Mouse (Mus musculus): ENCODE results near the gene Fbxo34. TPM values are rescaled to one million over a fixed set of nuclear protein-coding genes. Genes with fewer than 3 reads are reported as not detected.

The Fbxo34 gene
- polyA plus RNA-seq, 1 experiment from 2014 or later, result 23.3 TPM

DNA sequence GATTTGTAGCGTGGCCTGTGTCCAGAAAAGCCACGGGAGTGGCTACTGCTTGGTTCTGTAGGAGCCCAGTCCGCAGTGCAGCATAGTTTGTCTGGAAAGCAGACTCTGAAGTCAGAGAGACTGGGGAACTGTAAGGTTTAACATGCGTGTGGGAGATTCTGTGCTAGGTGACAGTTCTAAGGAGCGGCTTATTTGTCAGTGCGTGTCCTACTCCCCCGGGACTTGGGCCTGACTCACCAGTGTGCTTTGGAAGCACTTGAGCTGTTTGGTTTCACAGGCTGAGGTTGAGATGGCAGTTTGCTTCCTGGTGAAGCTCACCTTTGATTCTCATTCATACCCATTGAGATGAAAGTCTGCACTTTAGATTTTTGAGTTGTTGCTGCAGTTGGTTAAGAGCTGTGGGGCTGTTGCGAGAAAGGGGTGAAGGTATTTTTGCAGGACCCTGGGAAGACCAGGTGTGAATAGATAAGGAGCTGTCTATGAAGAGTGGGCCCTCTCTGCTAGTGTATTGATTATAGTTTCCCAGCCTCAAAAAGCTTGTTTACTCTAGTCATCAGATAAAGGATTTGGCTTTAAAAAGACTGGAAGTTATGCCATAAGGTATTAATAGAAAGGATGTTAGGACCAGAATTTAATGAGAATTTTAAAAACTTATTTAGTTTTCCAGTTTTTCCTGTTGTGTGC, 24.5 kb downstream of the Fbxo34 start:
- Histone ChIP-seq H3K4me3 (replicated peaks) (no peak overlapping the region), H3K4me2 (peak overlapping the region; percentile 75; the same call in 1 of the 2 replicates), H3K9me3 (no peaks in the 10 kb centered on the region), H3K4me1 (peaks cover 16% of the 10 kb centered on the region; the same call in 1 of the 2 replicates), H3K9ac (no peak overlapping the region), H3K27ac (peak overlapping the region; percentile 52), H3K36me3 (no peaks in the 10 kb centered on the region), H3K27me3 (replicated peaks) (no peaks in the 10 kb centered on the region)
- 77% methylated on average over 8 of the region's 8 CpGs for WGBS
- no peak for ATAC-seq (ENCODE audit: insufficient read depth, low FRiP score, low read depth)

GRCm38 (mm10) chr14:47476266-47476665, 26.0 kb downstream of the Fbxo34 start:
- Histone ChIP-seq H3K4me2 (no peak overlapping the region), H3K4me1 (peaks cover 16% of the 10 kb centered on the region; the same call in 1 of the 2 replicates), H3K9me3 (no peaks in the 10 kb centered on the region), H3K9ac (no peak overlapping the region), H3K36me3 (no peaks in the 10 kb centered on the region), H3K27ac (no peak overlapping the region), H3K4me3 (replicated peaks) (no peak overlapping the region), H3K27me3 (replicated peaks) (no peaks in the 10 kb centered on the region)
- ATAC-seq (ENCODE audit: insufficient read depth, low FRiP score, low read depth), result no peak
- WGBS, result 75% methylated on average over 4 of the region's 4 CpGs

- H3K4me1 ChIP-seq, result peaks cover 16% of the 10 kb centered on the region; the same call in 1 of the 2 replicates
- no peak overlapping the region for H3K27ac ChIP-seq
- H3K9me3 ChIP-seq, result no peaks in the 10 kb centered on the region
- H3K4me3 ChIP-seq (replicated peaks), result no peak overlapping the region
- H3K4me2 ChIP-seq, result no peak overlapping the region
- ATAC-seq (ENCODE audit: insufficient read depth, low FRiP score, low read depth), result no peak
- no peaks in the 10 kb centered on the region for H3K36me3 ChIP-seq
- 78% methylated on average over 2 of the region's 2 CpGs for WGBS
- H3K9ac ChIP-seq, result no peak overlapping the region
- no peaks in the 10 kb centered on the region for H3K27me3 ChIP-seq (replicated peaks)
Measured at GRCm38 (mm10) chr14:47477711-47478110, 27.5 kb downstream of the Fbxo34 start.

- WGBS, result 87% methylated on average over 6 of the region's 6 CpGs
- Histone ChIP-seq H3K9ac (no peak overlapping the region), H3K27me3 (replicated peaks) (no peaks in the 10 kb centered on the region), H3K9me3 (no peaks in the 10 kb centered on the region), H3K27ac (no peak overlapping the region), H3K4me1 (no peaks in the 10 kb centered on the region), H3K36me3 (no peaks in the 10 kb centered on the region), H3K4me3 (replicated peaks) (no peak overlapping the region), H3K4me2 (no peak overlapping the region)
- ATAC-seq (ENCODE audit: insufficient read depth, low FRiP score, low read depth), result no peak
Measured at GRCm38 (mm10) chr14:47482200-47482599, 32.0 kb downstream of the Fbxo34 start.

DNA sequence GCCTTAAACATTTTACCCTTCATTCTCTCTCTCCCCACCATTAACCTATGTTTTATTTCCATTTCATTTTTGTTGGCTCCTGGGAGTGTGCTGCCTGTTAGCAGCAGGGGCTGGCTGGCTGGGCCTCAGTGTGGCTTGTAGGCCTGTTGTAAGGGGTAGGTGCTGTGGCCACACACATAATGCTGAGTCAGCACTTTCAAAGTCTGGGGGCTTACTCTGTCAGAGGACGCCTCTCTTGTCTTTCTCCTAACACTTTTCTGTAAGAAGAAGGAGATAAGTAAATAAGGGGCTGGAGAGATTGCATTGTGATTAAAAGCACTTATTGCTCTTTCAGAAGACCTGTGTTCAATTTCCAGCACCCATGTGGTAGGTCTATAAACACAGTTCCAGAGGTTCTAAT, 32.9 kb downstream of the Fbxo34 start:
- H3K4me2 ChIP-seq, result no peak overlapping the region
- no peak overlapping the region for H3K9ac ChIP-seq
- H3K4me3 ChIP-seq (replicated peaks), result no peak overlapping the region
- no peaks in the 10 kb centered on the region for H3K9me3 ChIP-seq
- ATAC-seq (ENCODE audit: insufficient read depth, low FRiP score, low read depth), result no peak
- H3K27ac ChIP-seq, result no peak overlapping the region
- no peaks in the 10 kb centered on the region for H3K4me1 ChIP-seq
- no peaks in the 10 kb centered on the region for H3K27me3 ChIP-seq (replicated peaks)
- no peaks in the 10 kb centered on the region for H3K36me3 ChIP-seq
- WGBS, result 55% methylated on average over 1 of the region's 1 CpGs

DNA sequence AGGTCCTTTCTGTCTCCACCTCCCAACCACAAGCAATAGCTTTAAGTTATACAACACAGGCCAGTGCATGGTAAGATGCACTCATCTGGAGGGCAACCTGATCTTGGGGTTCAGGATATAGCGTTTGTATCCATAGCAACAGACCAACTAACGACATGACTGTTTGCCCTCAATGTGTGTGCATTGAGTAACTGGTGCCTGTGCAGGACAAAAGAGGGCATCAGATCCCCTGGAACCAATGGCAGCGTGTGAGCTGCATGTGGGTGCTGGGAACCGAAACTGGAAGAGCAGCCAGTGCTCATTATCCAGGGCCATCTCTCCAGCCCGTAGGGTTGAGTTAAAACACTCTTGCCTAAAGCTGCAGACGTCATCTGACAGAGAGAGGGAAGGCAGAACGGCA, 38.5 kb downstream of the Fbxo34 start:
- WGBS, result 47% methylated on average over 7 of the region's 7 CpGs
- no peak overlapping the region for H3K4me3 ChIP-seq (replicated peaks)
- H3K9ac ChIP-seq, result no peak overlapping the region
- 0 out of 2 replicates have a peak overlapping the region, but pooled peaks have one; percentile 2 for H3K4me2 ChIP-seq
- H3K9me3 ChIP-seq, result no peaks in the 10 kb centered on the region
- 0 out of 2 replicates have a peak, but pooled peaks cover 9% of the 10 kb centered on the region for H3K4me1 ChIP-seq
- 0 out of 2 replicates have a peak overlapping the region, but pooled peaks have one; percentile 36 for H3K27ac ChIP-seq
- no peaks in the 10 kb centered on the region for H3K36me3 ChIP-seq
- ATAC-seq (ENCODE audit: insufficient read depth, low FRiP score, low read depth), result no peak
- no peaks in the 10 kb centered on the region for H3K27me3 ChIP-seq (replicated peaks)

- H3K4me3 ChIP-seq (replicated peaks), result no peak overlapping the region
- H3K27ac ChIP-seq, result peak overlapping the region; percentile 46; the same call in 1 of the 2 replicates
- WGBS, result 23% methylated on average over 10 of the region's 10 CpGs
- H3K9me3 ChIP-seq, result no peaks in the 10 kb centered on the region
- peak; percentile 35; the same call in 1 of the 2 replicates for ATAC-seq (ENCODE audit: insufficient read depth, low FRiP score, low read depth)
- H3K36me3 ChIP-seq, result no peaks in the 10 kb centered on the region
- H3K4me2 ChIP-seq, result no peak overlapping the region
- H3K9ac ChIP-seq, result no peak overlapping the region
- H3K4me1 ChIP-seq, result 0 out of 2 replicates have a peak, but pooled peaks cover 9% of the 10 kb centered on the region
- H3K27me3 ChIP-seq (replicated peaks), result no peaks in the 10 kb centered on the region
Measured at GRCm38 (mm10) chr14:47489310-47490097, 39.3 kb downstream of the Fbxo34 start.

DNA sequence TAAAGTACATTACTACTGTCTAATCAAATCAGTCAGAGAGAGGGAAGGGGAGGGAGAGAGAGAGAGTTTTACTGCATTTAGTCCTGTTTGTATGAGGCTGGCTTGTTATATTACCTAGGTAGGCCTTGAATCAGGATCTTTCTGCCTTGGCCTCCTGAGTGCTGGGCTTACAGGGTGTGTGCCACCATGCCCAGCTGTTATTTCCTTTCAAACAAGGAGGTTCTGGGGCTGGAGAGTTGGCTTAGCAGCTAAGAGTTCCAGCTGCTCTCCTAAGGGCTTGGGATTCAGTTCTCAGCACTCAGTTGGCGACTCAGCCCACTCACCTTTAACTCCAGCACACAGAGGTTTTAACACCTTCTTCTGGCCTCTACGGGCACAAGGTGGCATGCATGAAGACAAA, 40.5 kb downstream of the Fbxo34 start:
- H3K4me3 ChIP-seq (replicated peaks), result no peak overlapping the region
- 0 out of 2 replicates have a peak, but pooled peaks cover 9% of the 10 kb centered on the region for H3K4me1 ChIP-seq
- no peaks in the 10 kb centered on the region for H3K27me3 ChIP-seq (replicated peaks)
- no peak overlapping the region for H3K4me2 ChIP-seq
- WGBS, result 89% methylated on average over 2 of the region's 2 CpGs
- no peaks in the 10 kb centered on the region for H3K36me3 ChIP-seq
- no peak overlapping the region for H3K9ac ChIP-seq
- ATAC-seq (ENCODE audit: insufficient read depth, low FRiP score, low read depth), result no peak
- no peaks in the 10 kb centered on the region for H3K9me3 ChIP-seq
- no peak overlapping the region for H3K27ac ChIP-seq

DNA sequence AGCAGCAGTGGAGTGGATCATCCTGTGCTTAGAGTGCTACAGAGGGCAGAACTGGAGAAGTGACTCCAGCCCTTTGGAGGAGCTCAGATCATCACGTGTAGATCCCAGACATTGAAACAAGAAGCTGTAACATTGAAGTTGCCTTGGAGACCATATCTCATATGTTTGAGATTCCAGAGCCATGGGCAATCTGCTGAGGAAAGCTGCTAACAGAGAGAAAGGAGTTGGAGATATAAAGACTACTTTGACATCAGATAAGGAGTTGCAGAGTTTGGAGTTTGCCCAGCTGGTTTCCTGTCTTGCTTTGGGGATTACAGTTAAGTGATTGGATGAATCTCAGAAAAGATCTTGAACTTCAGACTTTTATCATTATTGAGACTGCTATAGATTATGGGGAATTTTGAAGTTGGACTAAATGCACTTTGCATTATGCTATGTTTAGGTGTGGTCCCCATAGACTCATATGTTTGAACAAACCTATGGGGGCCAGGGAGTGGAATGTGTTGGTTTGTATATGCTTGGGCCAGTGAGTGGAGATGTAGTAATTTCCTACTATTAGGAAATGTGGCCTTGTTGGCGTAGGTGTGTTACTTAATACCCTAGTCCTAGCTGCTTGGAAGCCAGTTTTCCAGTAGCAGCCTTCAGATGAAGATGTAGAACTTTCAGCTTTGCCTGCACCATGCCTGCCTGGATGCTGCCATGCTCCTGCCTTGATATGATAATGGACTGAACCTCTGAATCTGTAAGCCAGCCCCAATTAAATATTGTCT, 43.6 kb downstream of the Fbxo34 start:
- no peaks in the 10 kb centered on the region for H3K27me3 ChIP-seq (replicated peaks)
- no peak for ATAC-seq (ENCODE audit: insufficient read depth, low FRiP score, low read depth)

GRCm38 (mm10) chr14:47495951-47496350, 45.7 kb downstream of the Fbxo34 start:
- no peaks in the 10 kb centered on the region for H3K9me3 ChIP-seq
- WGBS, result 91% methylated on average over 3 of the region's 3 CpGs
- H3K27ac ChIP-seq, result no peak overlapping the region
- no peaks in the 10 kb centered on the region for H3K36me3 ChIP-seq
- H3K4me1 ChIP-seq, result no peaks in the 10 kb centered on the region
- no peak overlapping the region for H3K4me2 ChIP-seq
- H3K9ac ChIP-seq, result no peak overlapping the region
- no peaks in the 10 kb centered on the region for H3K27me3 ChIP-seq (replicated peaks)
- H3K4me3 ChIP-seq (replicated peaks), result no peak overlapping the region
- no peak for ATAC-seq (ENCODE audit: insufficient read depth, low FRiP score, low read depth)

More for the DNA sequence above, 43.6 kb downstream of the Fbxo34 start:
- Histone ChIP-seq H3K4me3 (replicated peaks) (no peak overlapping the region), H3K4me1 (0 out of 2 replicates have a peak, but pooled peaks cover 9% of the 10 kb centered on the region), H3K9me3 (no peaks in the 10 kb centered on the region), H3K36me3 (no peaks in the 10 kb centered on the region), H3K9ac (no peak overlapping the region), H3K4me2 (no peak overlapping the region), H3K27ac (no peak overlapping the region)
- 85% methylated on average over 2 of the region's 2 CpGs for WGBS

- no peaks in the 10 kb centered on the region for H3K4me1 ChIP-seq
- H3K4me2 ChIP-seq, result no peak overlapping the region
- no peak overlapping the region for H3K4me3 ChIP-seq (replicated peaks)
- H3K27ac ChIP-seq, result no peak overlapping the region
- no peaks in the 10 kb centered on the region for H3K27me3 ChIP-seq (replicated peaks)
- no peak overlapping the region for H3K9ac ChIP-seq
- WGBS, result 70% methylated on average over 3 of the region's 3 CpGs
- no peak for ATAC-seq (ENCODE audit: insufficient read depth, low FRiP score, low read depth)
- H3K36me3 ChIP-seq, result no peaks in the 10 kb centered on the region
- H3K9me3 ChIP-seq, result no peaks in the 10 kb centered on the region
Measured at GRCm38 (mm10) chr14:47497166-47497565, 46.9 kb downstream of the Fbxo34 start.
